Mouse (Mus musculus) MEL (cell line): ENCODE data around the gene Slc12a6. TPM values are rescaled to one million over a fixed set of nuclear protein-coding genes. Genes with fewer than 3 reads are reported as not detected.

Experiments
- DNase-seq: peaks from one replicate; pipeline ENCODE4 v3.0.0; 2011; ENCODE audit warnings: low read depth, low spot score
- H3K27ac ChIP-seq: 2 replicates; pipeline ENCODE4 v1.5.1; 2012; ENCODE audit warnings: low read depth, mild to moderate bottlenecking, control low read depth, low read length, moderate library complexity; ENCODE audit not compliant: control insufficient read depth
- H3K27me3 ChIP-seq, 2 experiments: fragments of 150-350 bp in 1 of 2; sonication (generic) in 1 of 2; 2 replicates each; pipeline ENCODE4 v1.6.1; 2012; ENCODE audit warnings: low read length in 2 of 2, mild to moderate bottlenecking in 2 of 2, improper control_type of control experiment in 1 of 2, moderate library complexity in 1 of 2; ENCODE audit not compliant: insufficient read depth in 2 of 2, control insufficient read depth in 1 of 2
- H3K36me3 ChIP-seq, 2 experiments: 2 replicates each; pipeline ENCODE4 v1.6.1; 2012 to 2014; ENCODE audit warnings: low read length in 2 of 2, improper control_type of control experiment in 1 of 2, inconsistent platforms in 1 of 2, mild to moderate bottlenecking in 1 of 2; ENCODE audit not compliant: insufficient read depth in 2 of 2, control insufficient read depth in 1 of 2
- H3K4me1 ChIP-seq, 2 experiments: fragments of 150-350 bp in 1 of 2; sonication (generic) in 1 of 2; 2 replicates each; pipeline ENCODE4 v1.6.1; 2012; ENCODE audit warnings: low read length in 2 of 2, improper control_type of control experiment in 1 of 2, mild to moderate bottlenecking in 1 of 2; ENCODE audit not compliant: insufficient read depth in 2 of 2, control insufficient read depth in 1 of 2
- H3K4me3 ChIP-seq, 2 experiments: fragments of 150-350 bp in 1 of 2; sonication (generic) in 1 of 2; 2 replicates each; pipeline ENCODE4 v1.5.1; 2012; ENCODE audit warnings: low read depth in 2 of 2, low read length in 2 of 2, mild to moderate bottlenecking in 2 of 2, moderate library complexity in 2 of 2, control low read depth in 1 of 2, improper control_type of control experiment in 1 of 2; ENCODE audit not compliant: control insufficient read depth in 1 of 2, insufficient read depth in 1 of 2
- H3K79me2 ChIP-seq: 2 replicates; pipeline ENCODE4 v1.6.1; 2012; ENCODE audit warnings: mild to moderate bottlenecking, low read length, moderate library complexity; ENCODE audit not compliant: control insufficient read depth, poor library complexity, insufficient read depth
- H3K9ac ChIP-seq: 2 replicates; pipeline ENCODE4 v1.6.1; 2012; ENCODE audit warnings: low read depth, mild to moderate bottlenecking, control low read depth, low read length, moderate library complexity; ENCODE audit not compliant: control insufficient read depth, poor library complexity, severe bottlenecking
- H3K9me3 ChIP-seq: fragments of 150-350 bp; sonication (generic); replicated peaks from 2 replicates; pipeline ENCODE4 v1.6.1; 2012; ENCODE audit warnings: mild to moderate bottlenecking, low read length, improper control_type of control experiment, moderate library complexity; ENCODE audit not compliant: insufficient read depth
- BHLHE40 ChIP-seq: IDR thresholded peaks from 2 replicates; pipeline ENCODE4 v1.6.1; 2012; ENCODE audit warnings: low read depth, mild to moderate bottlenecking, inconsistent platforms, low read length, improper control_type of control experiment, borderline replicate concordance
- CHD2 ChIP-seq: IDR thresholded peaks from 2 replicates; pipeline ENCODE4 v1.6.1; 2011; ENCODE audit warnings: low read length, improper control_type of control experiment
- CTCF ChIP-seq, 3 experiments: IDR thresholded peaks in 2 of 3; conservative IDR thresholded peaks in 1 of 3; 2 replicates each; pipeline ENCODE4 v1.5.1; 2011 to 2012; ENCODE audit warnings: low read length in 3 of 3, low read depth in 2 of 3, mild to moderate bottlenecking in 2 of 3, improper control_type of control experiment in 1 of 3, inconsistent platforms in 1 of 3, mixed read lengths in 1 of 3, moderate library complexity in 1 of 3; ENCODE audit not compliant: control insufficient read depth in 1 of 3, insufficient read depth in 1 of 3, poor library complexity in 1 of 3, severe bottlenecking in 1 of 3
- E2F4 ChIP-seq: IDR thresholded peaks from 2 replicates; pipeline ENCODE4 v1.6.1; 2011; ENCODE audit warnings: low read depth, low read length, improper control_type of control experiment, borderline replicate concordance
- ELF1 ChIP-seq: IDR thresholded peaks from 2 replicates; pipeline ENCODE4 v1.6.1; 2014; ENCODE audit warnings: low read depth, mild to moderate bottlenecking, inconsistent platforms, low read length, improper control_type of control experiment, moderate library complexity
- EP300 ChIP-seq, 2 experiments: IDR thresholded peaks; 2 replicates each; pipeline ENCODE4 v1.6.1; 2011; ENCODE audit warnings: improper control_type of control experiment in 2 of 2, low read length in 2 of 2, low read depth in 1 of 2, mild to moderate bottlenecking in 1 of 2
- ETS1 ChIP-seq: IDR thresholded peaks from 2 replicates; pipeline ENCODE4 v1.6.1; 2012; ENCODE audit warnings: low read depth, mild to moderate bottlenecking, inconsistent platforms, low read length, improper control_type of control experiment, moderate library complexity
- GABPA ChIP-seq: IDR thresholded peaks from 2 replicates; pipeline ENCODE4 v1.6.1; 2012; ENCODE audit warnings: low read depth, mild to moderate bottlenecking, inconsistent platforms, low read length, improper control_type of control experiment, moderate library complexity
- GATA1 ChIP-seq: IDR thresholded peaks from 2 replicates; pipeline ENCODE4 v1.6.1; 2011; ENCODE audit warnings: low read depth, low read length, improper control_type of control experiment
- MAX ChIP-seq: IDR thresholded peaks from 2 replicates; pipeline ENCODE4 v1.6.1; 2011; ENCODE audit warnings: low read length, improper control_type of control experiment
- MAZ ChIP-seq: IDR thresholded peaks from 2 replicates; pipeline ENCODE4 v1.6.1; 2012; ENCODE audit warnings: low read depth, mild to moderate bottlenecking, inconsistent platforms, low read length, improper control_type of control experiment
- MEF2A ChIP-seq: IDR thresholded peaks from 2 replicates; pipeline ENCODE4 v1.6.1; 2014; ENCODE audit warnings: low read depth, mild to moderate bottlenecking, inconsistent platforms, low read length, improper control_type of control experiment; ENCODE audit not compliant: poor library complexity, insufficient replicate concordance, severe bottlenecking; ENCODE audit errors: extremely low read depth
- MXI1 ChIP-seq: IDR thresholded peaks from 2 replicates; pipeline ENCODE4 v1.6.1; 2011; ENCODE audit warnings: mild to moderate bottlenecking, low read depth, low read length, improper control_type of control experiment
- MYC ChIP-seq: IDR thresholded peaks from 2 replicates; pipeline ENCODE4 v1.6.1; 2011; ENCODE audit warnings: low read depth, mild to moderate bottlenecking, low read length, improper control_type of control experiment, moderate library complexity
- NELFE ChIP-seq: IDR thresholded peaks from 2 replicates; pipeline ENCODE4 v1.6.1; 2011; ENCODE audit warnings: low read depth, low read length, improper control_type of control experiment
- NRF1 ChIP-seq: IDR thresholded peaks from 2 replicates; pipeline ENCODE4 v1.6.1; 2014; ENCODE audit warnings: low read depth, mild to moderate bottlenecking, inconsistent platforms, low read length, improper control_type of control experiment, moderate library complexity; ENCODE audit not compliant: poor library complexity, insufficient read depth, severe bottlenecking
- POLR2A ChIP-seq, 2 experiments: IDR thresholded peaks; 2 replicates each; pipeline ENCODE4 v1.6.1; 2011 to 2012; ENCODE audit warnings: low read length in 2 of 2, mild to moderate bottlenecking in 2 of 2, control low read depth in 1 of 2, improper control_type of control experiment in 1 of 2, low read depth in 1 of 2, moderate library complexity in 1 of 2; ENCODE audit not compliant: control insufficient read depth in 1 of 2, insufficient read depth in 1 of 2, poor library complexity in 1 of 2
- POLR2AphosphoS2 ChIP-seq: IDR thresholded peaks from 2 replicates; pipeline ENCODE4 v1.6.1; 2011; ENCODE audit warnings: low read length, improper control_type of control experiment
- POLR2AphosphoS5 ChIP-seq: IDR thresholded peaks from 2 replicates; pipeline ENCODE4 v1.6.1; 2012; ENCODE audit warnings: low read depth, borderline replicate concordance, mild to moderate bottlenecking, inconsistent platforms, low read length, moderate library complexity, mixed read lengths
- RCOR1 ChIP-seq: IDR thresholded peaks from 2 replicates; pipeline ENCODE4 v1.6.1; 2012; ENCODE audit warnings: low read depth, mild to moderate bottlenecking, inconsistent platforms, low read length, improper control_type of control experiment
- SIN3A ChIP-seq: IDR thresholded peaks from 2 replicates; pipeline ENCODE4 v1.6.1; 2012; ENCODE audit warnings: low read length, improper control_type of control experiment, inconsistent platforms
- SMC3 ChIP-seq: IDR thresholded peaks from 2 replicates; pipeline ENCODE4 v1.6.1; 2011; ENCODE audit warnings: low read depth, low read length, improper control_type of control experiment
- TAL1 ChIP-seq: IDR thresholded peaks from 2 replicates; pipeline ENCODE4 v1.6.1; 2012; ENCODE audit warnings: mild to moderate bottlenecking, inconsistent platforms, low read length, moderate library complexity, mixed read lengths
- TBP ChIP-seq: IDR thresholded peaks from 2 replicates; pipeline ENCODE4 v1.8.0; 2011; ENCODE audit warnings: low read depth, low read length, improper control_type of control experiment
- USF1 ChIP-seq: IDR thresholded peaks from 2 replicates; pipeline ENCODE4 v1.6.1; 2014; ENCODE audit warnings: low read depth, mild to moderate bottlenecking, inconsistent platforms, low read length, improper control_type of control experiment, moderate library complexity
- ZKSCAN1 ChIP-seq: IDR thresholded peaks from 2 replicates; pipeline ENCODE4 v1.6.1; 2012; ENCODE audit warnings: low read depth, mild to moderate bottlenecking, inconsistent platforms, low read length, improper control_type of control experiment, moderate library complexity
- ZNF384 ChIP-seq: IDR thresholded peaks from 2 replicates; pipeline ENCODE4 v1.6.1; 2012; ENCODE audit warnings: low read depth, mild to moderate bottlenecking, inconsistent platforms, low read length, improper control_type of control experiment
- polyA plus RNA-seq, 2 experiments: library from polyadenylated mRNA; stranded (reverse) in 1 of 2; unstranded in 1 of 2; fragments of >175 nt in 1 of 2; fragments of >200 nt in 1 of 2; gene quantifications; 2 replicates each; pipeline versions ENCODE4 v1.2.1 to v1.2.4; 2012; ENCODE audit warnings: low replicate concordance in 2 of 2, low read depth in 1 of 2; ENCODE audit not compliant: insufficient read length in 2 of 2, insufficient read depth in 1 of 2, missing spikeins in 1 of 2
- total RNA-seq: library from RNA; depleted of rRNA; stranded (reverse); fragments of 300-350 nt; gene quantifications from 2 replicates; pipeline ENCODE4 v1.2.3, GENCODE M21; 2012

The Slc12a6 gene
- total and polyA plus RNA-seq, 3 experiments = 20.4 to 21.2 TPM; not detected in 1

GRCm38 (mm10) chr2:112266242-112266592 is 592 bp downstream of the Slc12a6 start, which contains the start of gene Gm21985 (continued):
- TF ChIP-seq EP300 (IDR thresholded peaks at IDR 0.05; ENCODE audit: low read depth in 1 of 2, low read length in 2 of 2) (peak; percentile 63 to 91), E2F4 (no peak), MYC (peak; percentile 73), NELFE (no peak), MAX (no peak), MXI1 (peak; percentile 67), POLR2AphosphoS2 (no peak), BHLHE40 (no peak), TAL1 (peak; percentile 80), POLR2A (IDR thresholded peaks at IDR 0.05; ENCODE audit: control insufficient read depth in 1 of 2, insufficient read depth in 1 of 2, low read depth in 1 of 2, low read length in 2 of 2, poor library complexity in 1 of 2) (no peak), GABPA (no peak), SMC3 (no peak), MEF2A (no peak), SIN3A (peak; percentile 68), TBP (peak; percentile 44; the same call in 1 of the 2 replicates)

GRCm38 (mm10) chr2:112266780-112267179 is 1.2 kb downstream of the Slc12a6 start:
- H3K27me3 ChIP-seq = no peaks in the 10 kb centered on the region
- peaks cover 39% of the 10 kb centered on the region for H3K79me2 ChIP-seq
- peak overlapping the region; percentile 52 for H3K9ac ChIP-seq
- H3K4me1 ChIP-seq = peaks cover 19 to 20% of the 10 kb centered on the region in 2 experiments
- no peaks in the 10 kb centered on the region for H3K9me3 ChIP-seq
- peak overlapping the region; percentile 92 for H3K27ac ChIP-seq
- peaks cover 3 to 30% of the 10 kb centered on the region in 2 experiments; a peak in 3 of 4 replicates for H3K36me3 ChIP-seq
- 0 out of 2 replicates have a peak, but pooled peaks have one; percentile 23 for TF ChIP-seq BHLHE40
- TF ChIP-seq GATA1 = no peak
- DNase-seq = peak; percentile 71
- peak overlapping the region; percentile 66 to 75 for H3K4me3 ChIP-seq

- H3K9ac ChIP-seq = peak overlapping the region; percentile 52
- peak overlapping the region; percentile 66 to 75 for H3K4me3 ChIP-seq
- H3K27me3 ChIP-seq = no peaks in the 10 kb centered on the region
- peaks cover 34% of the 10 kb centered on the region for H3K79me2 ChIP-seq
- no peaks in the 10 kb centered on the region for H3K9me3 ChIP-seq
- peak overlapping the region; percentile 92 for H3K27ac ChIP-seq
- peaks cover 19 to 20% of the 10 kb centered on the region in 2 experiments for H3K4me1 ChIP-seq
- DNase-seq = peak; percentile 94
- peaks cover 7 to 30% of the 10 kb centered on the region in 2 experiments; a peak in 3 of 4 replicates for H3K36me3 ChIP-seq
- TF ChIP-seq ZNF384 = 0 out of 2 replicates have a peak, but pooled peaks have one; percentile 6
- TF ChIP-seq RCOR1 = peak; percentile 93
- no peak for TF ChIP-seq NRF1
- 0 out of 2 replicates have a peak, but pooled peaks have one; percentile 49 for TF ChIP-seq MAX
- TF ChIP-seq CHD2 = peak; percentile 16; the same call in 1 of the 2 replicates
- TF ChIP-seq MAZ = peak; percentile 73; the same call in 1 of the 2 replicates
- peak; percentile 86 for TF ChIP-seq MYC
- TF ChIP-seq CTCF (IDR thresholded peaks at IDR 0.05 in 2 of 3, conservative IDR thresholded peaks at IDR 0.05 in 1 of 3; ENCODE audit: control insufficient read depth in 1 of 3, insufficient read depth in 1 of 3, low read depth in 2 of 3, low read length in 3 of 3, poor library complexity in 1 of 3, severe bottlenecking in 1 of 3) = no peak
- TF ChIP-seq USF1 = no peak
- no peak for TF ChIP-seq POLR2AphosphoS5
- TF ChIP-seq GATA1 = peak; percentile 80
- TF ChIP-seq TBP = peak; percentile 81; the same call in 1 of the 2 replicates
- TF ChIP-seq ELF1 = peak; percentile 77
- peak; percentile 93 for TF ChIP-seq ETS1
- no peak for TF ChIP-seq ZKSCAN1
- TF ChIP-seq TAL1 = no peak
- 0 out of 2 replicates have a peak, but pooled peaks have one; percentile 28 for TF ChIP-seq NELFE
Observed at GRCm38 (mm10) chr2:112267547-112268269, 2.1 kb downstream of the Slc12a6 start.
